Mouse (Mus musculus): ENCODE measurements around the gene Zfp53.

- TF ChIP-seq CTCF (IDR thresholded peaks at IDR 0.05; ENCODE audit: low read depth): no peak
- TF ChIP-seq EP300 (IDR thresholded peaks at IDR 0.05; ENCODE audit: low read depth): no peak
Measured at GRCm38 (mm10) chr17:21463550-21463949, 25.2 kb upstream of the Zfp53 start.

Data from heart, postnatal 0 days (tissue).